Mouse (Mus musculus): ENCODE data around the gene Alkbh7. TPM values are rescaled to one million over a fixed set of nuclear protein-coding genes. Genes with fewer than 3 reads are reported as not detected.

The Alkbh7 gene
- polyA plus RNA-seq, 1 experiment from 2014 or later = 46.0 TPM

- H3K36me3 ChIP-seq = peaks cover 22% of the 10 kb centered on the region
- H3K4me3 ChIP-seq = peak overlapping the region; percentile 79
- peak overlapping the region; percentile 83 for H3K9ac ChIP-seq
- peak overlapping the region; percentile 96 for H3K27ac ChIP-seq
- no peaks in the 10 kb centered on the region for H3K9me3 ChIP-seq
- ATAC-seq (ENCODE audit: low FRiP score) = peak; percentile 9
- peaks cover 25% of the 10 kb centered on the region for H3K4me1 ChIP-seq (replicated peaks)
- H3K4me2 ChIP-seq = peak overlapping the region; percentile 69
- H3K27me3 ChIP-seq = no peaks in the 10 kb centered on the region
- WGBS = 76% methylated on average over 13 of the region's 13 CpGs
These were observed 15.2 kb downstream of the Alkbh7 start for GRCm38 (mm10) chr17:57012245-57012795.

- no peaks in the 10 kb centered on the region for H3K9me3 ChIP-seq
- no peak overlapping the region for H3K4me3 ChIP-seq
- H3K4me2 ChIP-seq = no peak overlapping the region
- ATAC-seq (ENCODE audit: low FRiP score) = no peak
- H3K9ac ChIP-seq = no peak overlapping the region
- no peaks in the 10 kb centered on the region for H3K27me3 ChIP-seq
- H3K4me1 ChIP-seq (replicated peaks) = no peaks in the 10 kb centered on the region
- 94% methylated on average over 2 of the region's 2 CpGs for WGBS
- no peak overlapping the region for H3K27ac ChIP-seq
- peaks cover 54% of the 10 kb centered on the region for H3K36me3 ChIP-seq
These were observed 22.6 kb downstream of the Alkbh7 start for GRCm38 (mm10) chr17:57019693-57020092.

GRCm38 (mm10) chr17:57020960-57021359, 23.8 kb downstream of the Alkbh7 start:
- H3K27me3 ChIP-seq = no peaks in the 10 kb centered on the region
- no peak overlapping the region for H3K4me3 ChIP-seq
- no peak overlapping the region for H3K4me2 ChIP-seq
- no peaks in the 10 kb centered on the region for H3K9me3 ChIP-seq
- H3K27ac ChIP-seq = no peak overlapping the region
- no peak overlapping the region for H3K9ac ChIP-seq
- no peaks in the 10 kb centered on the region for H3K4me1 ChIP-seq (replicated peaks)
- 95% methylated on average over 5 of the region's 5 CpGs for WGBS
- no peak for ATAC-seq (ENCODE audit: low FRiP score)
- peaks cover 66% of the 10 kb centered on the region for H3K36me3 ChIP-seq

DNA sequence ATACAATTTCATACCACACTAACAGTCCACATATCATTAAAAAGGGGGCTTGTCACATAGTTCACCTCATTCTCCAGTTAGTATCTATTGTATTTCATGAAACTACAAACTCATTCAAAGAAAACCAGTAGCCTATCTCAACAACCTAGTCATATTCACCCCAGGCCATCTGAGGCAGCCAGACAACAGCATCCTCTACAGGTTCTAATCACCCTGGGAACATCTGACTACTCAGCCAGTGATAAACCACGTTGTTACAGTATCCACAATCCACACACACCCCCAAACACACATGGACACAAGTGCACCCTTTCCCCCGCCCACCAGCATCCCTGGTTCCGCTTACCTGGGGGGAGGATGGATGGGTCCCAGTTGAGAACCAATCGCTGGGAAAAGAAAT, 30.3 kb downstream of the Alkbh7 start:
- H3K36me3 ChIP-seq = peaks cover 64% of the 10 kb centered on the region
- 93% methylated on average over 4 of the region's 4 CpGs for WGBS
- no peak overlapping the region for H3K4me2 ChIP-seq
- H3K9me3 ChIP-seq = no peaks in the 10 kb centered on the region
- H3K27me3 ChIP-seq = no peaks in the 10 kb centered on the region
- ATAC-seq (ENCODE audit: low FRiP score) = no peak
- peaks cover 28% of the 10 kb centered on the region for H3K4me1 ChIP-seq (replicated peaks)
- H3K27ac ChIP-seq = no peak overlapping the region
- H3K4me3 ChIP-seq = no peak overlapping the region
- H3K9ac ChIP-seq = no peak overlapping the region

GRCm38 (mm10) chr17:57029691-57030090, 32.6 kb downstream of the Alkbh7 start:
- peak overlapping the region; percentile 95 for H3K4me3 ChIP-seq
- peak overlapping the region; percentile 100 for H3K9ac ChIP-seq
- peaks cover 42% of the 10 kb centered on the region for H3K36me3 ChIP-seq
- H3K9me3 ChIP-seq = no peaks in the 10 kb centered on the region
- H3K4me1 ChIP-seq (replicated peaks) = peaks cover 32% of the 10 kb centered on the region
- peak overlapping the region; percentile 81 for H3K4me2 ChIP-seq
- no peak overlapping the region for H3K27ac ChIP-seq
- no peak for ATAC-seq (ENCODE audit: low FRiP score)
- H3K27me3 ChIP-seq = no peaks in the 10 kb centered on the region
- WGBS = 55% methylated on average over 8 of the region's 8 CpGs

- peak within 1 kb of the TSS; percentile 81 for H3K4me2 ChIP-seq
- WGBS = under 1% methylated on average over 65 of the region's 99 CpGs
- H3K36me3 ChIP-seq = peaks cover 28% of the 10 kb centered on the region
- peaks cover 32% of the 10 kb centered on the region for H3K4me1 ChIP-seq (replicated peaks)
- peak within 1 kb of the TSS; percentile 96 for H3K27ac ChIP-seq
- peak within 1 kb of the TSS; percentile 95 for H3K4me3 ChIP-seq
- peak within 1 kb of the TSS; percentile 100 for H3K9ac ChIP-seq
- peak; percentile 0 for ATAC-seq (ENCODE audit: low FRiP score)
- no peaks in the 10 kb centered on the region for H3K9me3 ChIP-seq
- 0 out of 2 replicates have a peak, but pooled peaks cover 5% of the 10 kb centered on the region for H3K27me3 ChIP-seq
These were observed 34.0 kb downstream of the Alkbh7 start, which contains the start of gene Khsrp for GRCm38 (mm10) chr17:57030931-57031660. Khsrp (minus strand) TSS chr17:57031522.

DNA sequence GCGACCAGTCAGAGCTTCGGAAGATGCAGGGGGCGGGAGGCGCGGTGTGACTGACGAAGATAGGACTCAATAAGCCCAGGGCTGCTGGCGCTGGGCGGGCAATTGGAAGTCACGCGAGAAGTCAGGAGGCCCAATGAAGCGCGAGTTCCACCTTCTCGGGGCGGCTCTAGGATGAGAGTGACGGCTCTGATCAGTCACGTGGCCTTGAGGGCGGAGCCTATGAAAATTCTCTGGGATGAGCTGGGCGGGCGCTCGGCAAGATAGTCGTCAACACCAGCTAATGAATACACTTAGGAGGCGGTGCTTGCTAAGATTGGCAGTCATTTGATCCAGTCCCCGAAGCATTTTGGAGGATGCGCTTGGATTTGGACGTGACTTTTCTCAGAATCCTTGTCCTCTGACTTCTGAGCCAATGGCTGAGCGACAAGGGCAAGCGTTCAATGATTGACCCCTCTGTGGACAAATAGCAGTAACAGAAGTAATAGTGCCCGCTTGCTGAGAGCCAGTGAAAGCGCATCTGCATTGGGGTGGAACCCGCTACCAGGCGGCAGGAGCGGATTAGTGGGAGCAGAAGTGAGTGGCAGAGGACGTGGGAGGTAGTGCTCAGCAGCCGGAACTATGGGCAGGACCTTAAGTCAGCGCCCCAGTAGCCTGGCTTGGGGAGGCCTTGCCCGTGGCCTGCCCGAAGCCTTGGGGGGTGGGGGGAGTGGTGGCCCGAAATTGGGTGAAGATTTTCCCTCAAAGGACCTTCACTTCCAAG, 34.7 kb downstream of the Alkbh7 start:
- WGBS = under 1% methylated on average over 35 of the region's 38 CpGs
- peak overlapping the region; percentile 61 for H3K4me2 ChIP-seq

DNA sequence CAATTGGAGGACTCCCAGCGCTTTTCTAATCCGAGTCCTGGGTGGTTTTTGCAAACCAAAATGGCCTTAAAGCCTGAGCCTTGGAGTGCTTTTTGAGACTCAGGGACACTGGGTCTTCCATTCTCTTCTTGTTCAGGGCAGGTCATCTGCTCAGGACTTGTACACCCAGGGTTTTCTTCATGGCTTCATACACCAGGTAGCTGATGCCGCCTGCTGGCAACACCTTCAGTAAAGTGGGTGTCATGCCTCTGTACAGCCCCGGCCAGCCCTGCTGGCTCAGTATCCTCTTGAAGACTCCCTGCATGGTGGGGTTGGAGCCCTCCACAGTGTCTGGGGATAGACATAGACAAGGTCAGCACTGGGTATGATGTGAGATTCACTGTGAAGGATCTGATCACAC, 35.7 kb downstream of the Alkbh7 start:
- no peaks in the 10 kb centered on the region for H3K9me3 ChIP-seq
- H3K4me2 ChIP-seq = peak overlapping the region; percentile 61
- peaks cover 12% of the 10 kb centered on the region for H3K27me3 ChIP-seq
- ATAC-seq (ENCODE audit: low FRiP score) = no peak
- H3K4me3 ChIP-seq = no peak overlapping the region
- H3K36me3 ChIP-seq = peaks cover 11% of the 10 kb centered on the region
- 88% methylated on average over 4 of the region's 4 CpGs for WGBS
- H3K9ac ChIP-seq = 0 out of 2 replicates have a peak overlapping the region, but pooled peaks have one; percentile 70
- peaks cover 32% of the 10 kb centered on the region for H3K4me1 ChIP-seq (replicated peaks)
- peak overlapping the region; percentile 93; the same call in 1 of the 2 replicates for H3K27ac ChIP-seq

More for the DNA sequence above, 34.7 kb downstream of the Alkbh7 start:
- peaks cover 32% of the 10 kb centered on the region for H3K4me1 ChIP-seq (replicated peaks)
- H3K36me3 ChIP-seq = peaks cover 21% of the 10 kb centered on the region
- peak overlapping the region; percentile 70 for H3K9ac ChIP-seq
- ATAC-seq (ENCODE audit: low FRiP score) = peak; percentile 99
- H3K27me3 ChIP-seq = 0 out of 2 replicates have a peak, but pooled peaks cover 5% of the 10 kb centered on the region
- H3K9me3 ChIP-seq = no peaks in the 10 kb centered on the region
- H3K27ac ChIP-seq = peak overlapping the region; percentile 93
- H3K4me3 ChIP-seq = peak overlapping the region; percentile 95

DNA sequence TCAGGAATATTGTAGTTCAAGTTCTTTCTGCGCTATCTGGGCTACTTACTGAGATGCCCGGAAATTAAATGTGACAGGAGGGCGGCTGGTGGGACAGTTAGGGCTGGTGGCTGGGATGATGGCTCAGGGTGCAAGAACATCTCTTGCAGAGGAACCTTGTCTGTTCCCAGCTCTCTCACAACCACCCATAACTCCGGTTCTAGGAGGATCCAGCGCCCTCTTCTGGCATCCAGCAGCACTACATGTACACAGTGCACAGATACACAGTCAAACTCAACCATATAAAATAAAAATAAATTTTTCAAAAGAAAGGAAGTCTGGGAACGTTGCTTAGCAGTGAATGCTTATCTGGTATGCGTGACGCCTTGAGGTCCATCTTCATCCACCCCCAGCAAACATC, 41.8 kb downstream of the Alkbh7 start:
- 45% methylated on average over 8 of the region's 8 CpGs for WGBS
- peaks cover 27% of the 10 kb centered on the region for H3K27me3 ChIP-seq
- H3K9ac ChIP-seq = no peak overlapping the region
- no peak overlapping the region for H3K4me3 ChIP-seq
- no peak overlapping the region for H3K4me2 ChIP-seq
- no peak for ATAC-seq (ENCODE audit: low FRiP score)
- no peaks in the 10 kb centered on the region for H3K4me1 ChIP-seq (replicated peaks)
- no peak overlapping the region for H3K27ac ChIP-seq
- no peaks in the 10 kb centered on the region for H3K36me3 ChIP-seq
- no peaks in the 10 kb centered on the region for H3K9me3 ChIP-seq

- H3K4me2 ChIP-seq = no peak within 1 kb of the TSS
- peaks cover 22% of the 10 kb centered on the region for H3K27me3 ChIP-seq
- H3K9ac ChIP-seq = 0 out of 2 replicates have a peak within 1 kb of the TSS, but pooled peaks have one; percentile 29
- no peak for ATAC-seq (ENCODE audit: low FRiP score)
- no peak within 1 kb of the TSS for H3K27ac ChIP-seq
- WGBS = 75% methylated on average over 8 of the region's 8 CpGs
- no peak within 1 kb of the TSS for H3K4me3 ChIP-seq
- peaks cover 20% of the 10 kb centered on the region for H3K36me3 ChIP-seq
- H3K9me3 ChIP-seq = no peaks in the 10 kb centered on the region
- H3K4me1 ChIP-seq (replicated peaks) = no peaks in the 10 kb centered on the region
These were observed 44.4 kb downstream of the Alkbh7 start, which contains the start of gene Slc25a41 for GRCm38 (mm10) chr17:57041554-57041953. Slc25a41 (minus strand) TSS chr17:57041654.

DNA sequence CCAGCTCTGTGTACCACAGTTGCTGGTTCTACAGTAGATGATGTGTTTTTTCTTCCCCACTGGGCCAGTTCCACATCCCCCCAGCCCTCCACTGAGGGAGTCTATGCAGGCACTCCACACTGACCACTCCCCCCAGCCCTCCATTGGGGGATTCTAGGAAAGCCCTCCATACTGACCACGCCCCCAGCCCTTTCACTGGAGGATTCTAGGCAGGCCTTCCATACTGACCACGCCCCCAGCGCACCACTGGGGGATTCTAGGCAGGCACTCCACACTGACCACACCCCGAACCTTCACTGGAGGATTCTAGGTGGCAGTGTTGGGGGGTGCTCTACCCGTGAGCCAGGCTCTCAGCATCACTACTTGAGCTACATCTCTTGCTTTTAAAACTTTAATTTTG, 50.3 kb downstream of the Alkbh7 start:
- Histone ChIP-seq H3K27me3 (no peaks in the 10 kb centered on the region), H3K9ac (no peak overlapping the region), H3K4me1 (replicated peaks) (no peaks in the 10 kb centered on the region), H3K4me3 (no peak overlapping the region), H3K4me2 (no peak overlapping the region), H3K27ac (no peak overlapping the region), H3K36me3 (peaks cover 68% of the 10 kb centered on the region), H3K9me3 (no peaks in the 10 kb centered on the region)
- no peak for ATAC-seq (ENCODE audit: low FRiP score)
- 44% methylated on average over 5 of the region's 5 CpGs for WGBS

- Histone ChIP-seq H3K4me3 (no peak overlapping the region), H3K27ac (no peak overlapping the region), H3K27me3 (no peaks in the 10 kb centered on the region), H3K9me3 (no peaks in the 10 kb centered on the region), H3K36me3 (peaks cover 82% of the 10 kb centered on the region), H3K4me1 (replicated peaks) (no peaks in the 10 kb centered on the region), H3K9ac (no peak overlapping the region), H3K4me2 (no peak overlapping the region)
- no peak for ATAC-seq (ENCODE audit: low FRiP score)
- 93% methylated on average over 3 of the region's 3 CpGs for WGBS
These were observed 51.7 kb downstream of the Alkbh7 start for GRCm38 (mm10) chr17:57048816-57049215.

Measured in hindbrain, embryonic 13.5 days (tissue).